Mouse (Mus musculus) E14TG2a.4 (cell line): Measurements from ENCODE around the gene Dclre1b.

Experiments used
- CTCF ChIP-seq: conservative IDR thresholded peaks from 2 replicates; pipeline ENCODE4 v1.5.1; 2014; ENCODE audit warnings: low read length
- NANOG ChIP-seq: IDR thresholded peaks from 2 replicates; pipeline ENCODE4 v1.6.1; 2014; ENCODE audit warnings: borderline replicate concordance, low read length, mixed read lengths
- POU5F1 ChIP-seq: IDR thresholded peaks from 2 replicates; pipeline ENCODE4 v1.6.1; 2014; ENCODE audit warnings: low read length, borderline replicate concordance

- TF ChIP-seq CTCF (no peak), POU5F1 (no peak), NANOG (no peak)
Observed at GRCm38 (mm10) chr3:103774009-103774408, 35.2 kb downstream of the Dclre1b start.
